Mouse (Mus musculus) MEL (cell line): ENCODE data around the gene Brsk1.

ENCODE experiments used
- CHD1 ChIP-seq: IDR thresholded peaks from 2 replicates; pipeline ENCODE4 v1.6.1; 2012; ENCODE audit warnings: low read depth, mild to moderate bottlenecking, inconsistent platforms, low read length, improper control_type of control experiment
- CTCF ChIP-seq, 3 experiments: IDR thresholded peaks in 2 of 3; conservative IDR thresholded peaks in 1 of 3; 2 replicates each; pipeline ENCODE4 v1.5.1; 2011 to 2012; ENCODE audit warnings: low read length in 3 of 3, low read depth in 2 of 3, mild to moderate bottlenecking in 2 of 3, improper control_type of control experiment in 1 of 3, inconsistent platforms in 1 of 3, mixed read lengths in 1 of 3, moderate library complexity in 1 of 3; ENCODE audit not compliant: control insufficient read depth in 1 of 3, insufficient read depth in 1 of 3, poor library complexity in 1 of 3, severe bottlenecking in 1 of 3
- E2F4 ChIP-seq: IDR thresholded peaks from 2 replicates; pipeline ENCODE4 v1.6.1; 2011; ENCODE audit warnings: low read depth, low read length, improper control_type of control experiment, borderline replicate concordance
- EP300 ChIP-seq, 2 experiments: IDR thresholded peaks; 2 replicates each; pipeline ENCODE4 v1.6.1; 2011; ENCODE audit warnings: improper control_type of control experiment in 2 of 2, low read length in 2 of 2, low read depth in 1 of 2, mild to moderate bottlenecking in 1 of 2
- GATA1 ChIP-seq: IDR thresholded peaks from 2 replicates; pipeline ENCODE4 v1.6.1; 2011; ENCODE audit warnings: low read depth, low read length, improper control_type of control experiment
- MAFK ChIP-seq: IDR thresholded peaks from 2 replicates; pipeline ENCODE4 v1.6.1; 2011; ENCODE audit warnings: low read depth, mild to moderate bottlenecking, low read length, improper control_type of control experiment, borderline replicate concordance
- MXI1 ChIP-seq: IDR thresholded peaks from 2 replicates; pipeline ENCODE4 v1.6.1; 2011; ENCODE audit warnings: mild to moderate bottlenecking, low read depth, low read length, improper control_type of control experiment
- MYB ChIP-seq: IDR thresholded peaks from 2 replicates; pipeline ENCODE4 v1.6.1; 2011; ENCODE audit warnings: mild to moderate bottlenecking, low read depth, low read length, improper control_type of control experiment
- MYC ChIP-seq: IDR thresholded peaks from 2 replicates; pipeline ENCODE4 v1.6.1; 2011; ENCODE audit warnings: low read depth, mild to moderate bottlenecking, low read length, improper control_type of control experiment, moderate library complexity
- POLR2A ChIP-seq, 2 experiments: IDR thresholded peaks; 2 replicates each; pipeline ENCODE4 v1.6.1; 2011 to 2012; ENCODE audit warnings: low read length in 2 of 2, mild to moderate bottlenecking in 2 of 2, control low read depth in 1 of 2, improper control_type of control experiment in 1 of 2, low read depth in 1 of 2, moderate library complexity in 1 of 2; ENCODE audit not compliant: control insufficient read depth in 1 of 2, insufficient read depth in 1 of 2, poor library complexity in 1 of 2
- SMC3 ChIP-seq: IDR thresholded peaks from 2 replicates; pipeline ENCODE4 v1.6.1; 2011; ENCODE audit warnings: low read depth, low read length, improper control_type of control experiment
- TAL1 ChIP-seq: IDR thresholded peaks from 2 replicates; pipeline ENCODE4 v1.6.1; 2012; ENCODE audit warnings: mild to moderate bottlenecking, inconsistent platforms, low read length, moderate library complexity, mixed read lengths
- USF1 ChIP-seq: IDR thresholded peaks from 2 replicates; pipeline ENCODE4 v1.6.1; 2014; ENCODE audit warnings: low read depth, mild to moderate bottlenecking, inconsistent platforms, low read length, improper control_type of control experiment, moderate library complexity
- ZC3H11A ChIP-seq: IDR thresholded peaks from 2 replicates; pipeline ENCODE4 v1.6.1; 2012; ENCODE audit warnings: low read depth, mild to moderate bottlenecking, inconsistent platforms, low read length, improper control_type of control experiment

DNA sequence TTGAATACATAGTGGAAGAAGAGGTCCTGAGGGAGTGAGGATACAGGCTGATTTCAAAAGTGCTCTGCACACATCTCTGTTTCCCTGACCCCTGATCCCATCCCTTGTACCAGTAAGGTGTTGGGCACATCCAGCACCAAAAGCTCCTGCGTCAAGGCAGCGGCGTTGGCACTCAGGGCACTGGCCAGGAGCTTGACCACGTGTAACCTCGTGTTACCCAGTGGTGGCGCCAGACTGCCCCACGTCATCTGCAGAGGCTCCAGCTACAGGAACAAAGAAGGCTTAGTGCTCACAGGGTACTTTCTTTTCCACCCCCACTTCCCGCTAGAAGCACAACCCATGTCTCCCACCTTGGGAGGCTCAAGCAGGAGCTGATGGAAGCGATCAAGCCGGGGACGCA is 49.2 kb upstream of the Brsk1 start:
- TF ChIP-seq TAL1 (no peak), SMC3 (no peak), MAFK (no peak), POLR2A (IDR thresholded peaks at IDR 0.05; ENCODE audit: control insufficient read depth in 1 of 2, insufficient read depth in 1 of 2, low read depth in 1 of 2, low read length in 2 of 2, poor library complexity in 1 of 2) (no peak), CTCF (IDR thresholded peaks at IDR 0.05 in 2 of 3, conservative IDR thresholded peaks at IDR 0.05 in 1 of 3; ENCODE audit: control insufficient read depth in 1 of 3, insufficient read depth in 1 of 3, low read depth in 2 of 3, low read length in 3 of 3, poor library complexity in 1 of 3, severe bottlenecking in 1 of 3) (no peak), EP300 (IDR thresholded peaks at IDR 0.05; ENCODE audit: low read depth in 1 of 2, low read length in 2 of 2) (no peak), GATA1 (no peak), USF1 (no peak), CHD1 (no peak), E2F4 (no peak), MXI1 (no peak), MYB (no peak), MYC (no peak), ZC3H11A (no peak)
